Mouse (Mus musculus) hindbrain, embryonic 13.5 days (tissue): Measurements from ENCODE around the gene Rab20. TPM values are rescaled to one million over a fixed set of nuclear protein-coding genes. Genes with fewer than 3 reads are reported as not detected.
A peak's percentile ranks its signal among the peaks of the same experiment; 100 is the strongest.

Source experiments
- ATAC-seq: fragments of 200-750 bp; cut with Nextera tagmentation; 2 replicates; pipeline ENCODE4 v1.8.0; 2017; ENCODE audit warnings: moderate TSS enrichment; ENCODE audit not compliant: low FRiP score
- H3K27ac ChIP-seq: fragments of 300-500 bp; sonication (generic); 2 replicates; pipeline ENCODE4 v1.5.1; 2015; ENCODE audit warnings: inconsistent platforms, mild to moderate bottlenecking, moderate library complexity
- H3K27me3 ChIP-seq: fragments of 300-500 bp; sonication (generic); 2 replicates; pipeline ENCODE4 v1.6.1; 2015; ENCODE audit warnings: mild to moderate bottlenecking, inconsistent platforms
- H3K36me3 ChIP-seq: fragments of 300-500 bp; sonication (generic); 2 replicates; pipeline ENCODE4 v1.6.1; 2015; ENCODE audit warnings: mild to moderate bottlenecking, inconsistent platforms
- H3K4me1 ChIP-seq: fragments of 300-500 bp; sonication (generic); replicated peaks from 2 replicates; pipeline ENCODE4 v1.6.1; 2015; ENCODE audit warnings: inconsistent platforms
- H3K4me2 ChIP-seq: fragments of 300-500 bp; sonication (generic); 2 replicates; pipeline ENCODE4 v1.6.1; 2015; ENCODE audit warnings: inconsistent platforms, mild to moderate bottlenecking, moderate library complexity
- H3K4me3 ChIP-seq: fragments of 300-500 bp; sonication (generic); 2 replicates; pipeline ENCODE4 v1.5.1; 2015; ENCODE audit warnings: mild to moderate bottlenecking, inconsistent platforms
- H3K9ac ChIP-seq: fragments of 300-500 bp; sonication (generic); 2 replicates; pipeline ENCODE4 v1.6.1; 2015; ENCODE audit warnings: mild to moderate bottlenecking, inconsistent platforms
- H3K9me3 ChIP-seq: fragments of 300-500 bp; sonication (generic); 2 replicates; pipeline ENCODE4 v1.6.1; 2016; ENCODE audit warnings: inconsistent platforms
- WGBS: fragments of 180-500 bp; shearing (Covaris S2); methylation state at CpG from one replicate; pipeline ENCODE4 v1.1.7; 2015; 5-methylcytosine and 5-hydroxymethylcytosine counted together
- polyA plus RNA-seq: library from polyadenylated mRNA; unstranded; fragments of >200 nt; fragmentation: Nextera tagmentation; extraction: Ambion mirVana; gene quantifications from 2 replicates; pipeline ENCODE4 v1.2.1, GENCODE M21; 2015

The Rab20 gene
- polyA plus RNA-seq, 1 experiment from 2014 or later, result 1.8 TPM

DNA sequence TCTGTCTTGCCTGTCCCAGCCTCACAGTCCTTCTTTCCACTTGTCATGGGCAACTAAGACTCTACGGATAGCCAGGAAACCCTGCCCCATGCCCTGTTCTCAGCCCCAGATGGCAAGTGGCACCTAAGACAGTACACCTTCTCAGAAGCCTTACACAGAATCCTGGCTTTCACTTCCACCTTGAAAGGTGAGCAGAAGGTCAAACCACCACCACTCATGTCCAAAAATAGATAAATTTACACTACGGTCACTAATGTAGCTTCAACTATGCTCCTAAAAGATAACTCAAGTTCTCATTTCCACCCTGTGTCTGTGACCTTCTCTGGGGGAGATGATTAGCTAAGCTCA is 15.0 kb downstream of the Rab20 start:
- H3K4me3 ChIP-seq, result no peak overlapping the region
- WGBS, result 94% methylated on average over 2 of the region's 2 CpGs
- no peak overlapping the region for H3K27ac ChIP-seq
- no peaks in the 10 kb centered on the region for H3K27me3 ChIP-seq
- H3K9me3 ChIP-seq, result peaks cover 3% of the 10 kb centered on the region; the same call in 1 of the 2 replicates
- ATAC-seq, result no peak
- no peak overlapping the region for H3K9ac ChIP-seq
- no peak overlapping the region for H3K4me2 ChIP-seq
- H3K36me3 ChIP-seq, result no peaks in the 10 kb centered on the region
- no peaks in the 10 kb centered on the region for H3K4me1 ChIP-seq

DNA sequence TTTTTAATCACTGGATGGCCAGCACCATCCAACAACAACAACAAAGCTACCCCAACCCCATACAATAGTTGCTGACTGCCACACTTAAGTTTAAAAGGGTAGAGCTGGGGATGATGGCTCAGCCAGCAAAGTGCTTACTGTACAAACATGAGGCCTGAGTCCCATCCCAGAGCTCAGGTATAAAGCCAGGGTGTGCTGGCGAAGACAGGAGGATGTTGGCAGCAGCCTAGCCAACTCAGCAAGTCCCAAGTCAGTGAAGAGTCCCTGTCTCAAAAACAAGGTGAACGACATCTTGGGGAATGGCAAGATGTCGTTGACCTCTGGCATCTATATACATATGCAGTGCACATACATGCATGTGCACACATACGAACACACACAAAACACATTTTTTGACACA is 15.9 kb downstream of the Rab20 start:
- no peaks in the 10 kb centered on the region for H3K27me3 ChIP-seq
- no peak overlapping the region for H3K27ac ChIP-seq
- 89% methylated on average over 4 of the region's 4 CpGs for WGBS
- no peak overlapping the region for H3K4me2 ChIP-seq
- H3K36me3 ChIP-seq, result no peaks in the 10 kb centered on the region
- no peak for ATAC-seq
- H3K4me1 ChIP-seq, result no peaks in the 10 kb centered on the region; the same call in 1 of the 2 replicates
- H3K4me3 ChIP-seq, result no peak overlapping the region
- no peak overlapping the region for H3K9ac ChIP-seq
- peaks cover 3% of the 10 kb centered on the region; the same call in 1 of the 2 replicates for H3K9me3 ChIP-seq

DNA sequence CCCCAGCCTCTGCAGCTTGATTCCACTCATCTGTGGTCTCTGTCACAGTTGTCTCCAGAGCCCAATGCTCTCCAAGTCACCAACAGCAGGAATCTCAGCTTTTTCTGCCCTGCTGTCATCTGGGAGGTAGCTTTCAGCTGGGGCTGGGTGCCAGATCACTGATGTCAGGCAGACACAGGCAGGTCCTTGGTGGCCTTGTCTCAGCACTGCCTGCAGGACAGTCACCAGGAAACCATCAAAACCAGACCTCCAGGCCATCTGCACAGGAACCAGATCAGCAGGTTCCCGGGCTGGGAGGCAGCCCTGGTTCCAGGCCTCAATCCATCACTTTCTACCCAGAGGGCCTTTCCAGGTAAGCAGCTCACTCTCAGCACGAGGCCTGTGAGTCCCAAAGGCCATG is 16.7 kb downstream of the Rab20 start:
- Histone ChIP-seq H3K4me2 (no peak overlapping the region), H3K36me3 (no peaks in the 10 kb centered on the region), H3K9ac (no peak overlapping the region), H3K4me1 (no peaks in the 10 kb centered on the region; the same call in 1 of the 2 replicates), H3K27ac (no peak overlapping the region), H3K27me3 (no peaks in the 10 kb centered on the region), H3K9me3 (no peaks in the 10 kb centered on the region), H3K4me3 (no peak overlapping the region)
- 91% methylated on average over 2 of the region's 2 CpGs for WGBS
- no peak for ATAC-seq

DNA sequence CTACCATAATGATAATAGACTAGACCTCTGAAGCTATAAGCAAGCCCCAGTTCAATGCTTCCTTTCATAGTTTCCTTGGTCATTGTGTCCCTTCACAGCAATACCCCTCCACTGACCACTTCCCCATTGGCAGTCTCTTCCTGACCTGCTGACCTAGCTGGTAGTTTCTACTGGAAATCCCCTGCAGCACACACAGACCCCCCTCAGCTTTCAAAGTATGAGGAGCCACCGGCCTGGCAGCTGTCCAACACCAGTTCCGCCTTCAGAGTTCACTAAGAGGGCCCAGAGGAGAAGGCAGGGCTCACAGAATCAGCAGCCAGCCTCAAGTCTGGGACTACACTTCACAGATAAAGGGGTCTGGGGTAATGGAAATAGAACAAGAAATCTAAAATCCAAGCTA is 17.6 kb downstream of the Rab20 start:
- no peaks in the 10 kb centered on the region; the same call in 1 of the 2 replicates for H3K4me1 ChIP-seq
- no peaks in the 10 kb centered on the region for H3K9me3 ChIP-seq
- H3K4me3 ChIP-seq, result no peak overlapping the region
- no peak overlapping the region for H3K9ac ChIP-seq
- H3K27me3 ChIP-seq, result no peaks in the 10 kb centered on the region
- H3K27ac ChIP-seq, result no peak overlapping the region
- H3K36me3 ChIP-seq, result no peaks in the 10 kb centered on the region
- WGBS, result 50% methylated on average over 2 of the region's 2 CpGs
- no peak overlapping the region for H3K4me2 ChIP-seq
- no peak for ATAC-seq

DNA sequence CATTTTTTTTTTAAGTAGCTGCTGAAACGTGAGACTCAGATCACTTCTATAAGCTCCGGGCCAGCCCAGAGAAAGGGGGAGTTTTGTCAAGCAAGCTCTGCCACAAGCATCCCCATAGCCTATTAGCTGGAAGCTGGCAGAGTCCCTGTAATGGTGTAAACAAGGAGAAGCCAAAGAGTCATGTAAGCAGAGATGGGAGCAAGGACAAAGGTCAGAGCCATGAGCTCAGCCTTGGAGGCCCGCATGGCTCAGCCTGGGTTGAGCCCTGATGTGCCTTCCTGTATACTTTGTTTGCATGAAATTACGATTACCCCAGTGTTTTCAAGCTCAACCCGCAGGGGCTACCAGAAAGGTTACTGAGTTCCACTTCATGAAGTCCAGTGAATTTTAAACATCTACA is 19.5 kb downstream of the Rab20 start:
- no peak for ATAC-seq
- H3K27ac ChIP-seq, result no peak overlapping the region
- 53% methylated on average over 5 of the region's 5 CpGs for WGBS

DNA sequence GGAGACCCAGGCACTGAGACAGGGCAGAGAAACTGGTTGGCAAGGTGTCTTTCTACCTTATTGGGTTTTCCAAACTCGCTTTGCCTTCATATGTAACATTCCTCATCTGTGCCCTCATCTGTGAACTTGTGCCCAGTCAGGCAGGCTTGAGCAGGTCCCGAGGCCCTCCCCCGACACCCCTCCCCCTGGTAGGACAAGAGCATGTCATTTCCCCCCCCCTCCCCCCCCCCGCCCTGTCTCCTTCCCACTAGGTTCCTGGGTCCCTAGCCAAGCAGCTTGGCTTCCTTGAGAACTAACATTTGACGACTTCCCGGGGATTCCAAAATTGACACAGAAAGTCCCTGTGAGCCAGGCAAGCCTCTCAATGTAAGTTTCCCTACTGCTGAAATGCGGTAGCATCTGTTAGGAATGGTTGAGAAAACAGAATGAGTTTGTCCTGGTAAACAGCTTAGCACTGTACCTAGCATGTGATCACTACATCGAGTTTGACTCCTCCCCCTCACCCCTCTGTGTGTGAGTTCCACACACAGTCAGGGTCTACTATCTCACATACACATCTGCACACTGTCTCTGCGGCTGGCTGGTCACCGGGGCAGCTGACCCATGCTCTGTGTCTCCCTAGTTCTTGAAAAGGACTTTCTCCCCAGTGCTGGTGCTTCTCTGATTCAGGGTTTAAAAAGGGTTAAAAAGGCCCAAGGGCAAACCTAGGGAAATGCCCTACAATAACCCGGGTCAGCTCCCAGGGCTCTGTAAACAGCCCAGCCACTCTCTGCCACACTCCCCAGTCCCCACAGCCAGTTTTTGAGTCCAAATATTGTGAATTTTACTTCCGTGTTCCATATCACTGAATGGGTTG is 20.3 kb downstream of the Rab20 start:
- WGBS, result 48% methylated on average over 12 of the region's 12 CpGs
- Histone ChIP-seq H3K4me1 (peaks cover 9% of the 10 kb centered on the region), H3K9me3 (no peaks in the 10 kb centered on the region), H3K36me3 (no peaks in the 10 kb centered on the region), H3K27me3 (0 out of 2 replicates have a peak, but pooled peaks cover 4% of the 10 kb centered on the region), H3K4me2 (no peak overlapping the region), H3K27ac (no peak overlapping the region), H3K9ac (no peak overlapping the region), H3K4me3 (no peak overlapping the region)
- no peak for ATAC-seq

More for the DNA sequence above, 19.5 kb downstream of the Rab20 start:
- Histone ChIP-seq H3K4me1 (peaks cover 3% of the 10 kb centered on the region), H3K4me3 (no peak overlapping the region), H3K36me3 (no peaks in the 10 kb centered on the region), H3K27me3 (0 out of 2 replicates have a peak, but pooled peaks cover 4% of the 10 kb centered on the region), H3K9ac (no peak overlapping the region), H3K9me3 (no peaks in the 10 kb centered on the region), H3K4me2 (no peak overlapping the region)

DNA sequence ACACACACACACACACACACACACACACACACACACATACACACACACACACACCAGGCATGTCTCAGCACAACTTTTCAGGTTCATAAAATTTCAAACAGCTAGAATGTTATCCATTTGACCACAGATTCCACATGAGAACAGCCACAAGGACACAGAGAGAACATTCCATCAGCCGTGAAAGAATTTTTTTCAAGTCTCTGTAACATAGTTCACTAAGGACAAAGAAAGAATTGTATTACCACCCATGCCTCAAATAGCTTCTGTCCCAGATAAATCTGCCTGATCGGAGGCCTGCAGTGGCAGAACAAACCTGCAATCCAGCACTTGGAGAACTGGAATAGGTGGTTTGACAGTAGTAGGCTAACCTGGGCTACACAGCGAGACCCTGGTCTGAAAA is 21.2 kb downstream of the Rab20 start:
- 74% methylated on average over 3 of the region's 3 CpGs for WGBS
- no peak overlapping the region for H3K4me3 ChIP-seq
- H3K36me3 ChIP-seq, result no peaks in the 10 kb centered on the region
- no peaks in the 10 kb centered on the region for H3K9me3 ChIP-seq
- 0 out of 2 replicates have a peak, but pooled peaks cover 4% of the 10 kb centered on the region for H3K27me3 ChIP-seq
- peaks cover 15% of the 10 kb centered on the region for H3K4me1 ChIP-seq
- no peak overlapping the region for H3K4me2 ChIP-seq
- no peak overlapping the region for H3K9ac ChIP-seq
- no peak overlapping the region for H3K27ac ChIP-seq
- ATAC-seq, result no peak

DNA sequence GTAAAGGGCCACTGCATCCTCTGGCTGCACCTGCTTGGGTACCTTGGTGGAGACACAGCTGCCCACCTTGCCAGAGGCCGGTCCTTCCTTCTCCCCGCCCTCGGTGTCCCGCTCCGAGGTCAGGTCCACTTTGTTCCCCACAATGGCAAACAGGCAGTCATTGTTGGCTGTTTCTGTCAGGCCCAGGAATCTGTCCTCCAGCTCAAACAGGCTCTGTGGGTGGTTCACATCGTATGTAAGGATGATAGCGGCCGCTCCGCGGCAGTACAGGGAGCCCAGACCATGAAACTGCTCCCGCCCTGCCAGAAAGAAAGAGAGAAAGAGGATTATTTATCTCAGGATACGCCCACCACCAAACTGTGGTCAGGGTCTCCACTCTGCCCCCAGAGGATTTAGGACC is 24.3 kb downstream of the Rab20 start:
- peaks cover 24% of the 10 kb centered on the region for H3K4me1 ChIP-seq
- H3K27ac ChIP-seq, result no peak overlapping the region
- 38% methylated on average over 12 of the region's 12 CpGs for WGBS
- H3K36me3 ChIP-seq, result no peaks in the 10 kb centered on the region
- no peak overlapping the region for H3K9ac ChIP-seq
- H3K4me2 ChIP-seq, result no peak overlapping the region
- no peak for ATAC-seq
- 0 out of 2 replicates have a peak, but pooled peaks cover 4% of the 10 kb centered on the region for H3K27me3 ChIP-seq
- H3K9me3 ChIP-seq, result no peaks in the 10 kb centered on the region
- no peak overlapping the region for H3K4me3 ChIP-seq

DNA sequence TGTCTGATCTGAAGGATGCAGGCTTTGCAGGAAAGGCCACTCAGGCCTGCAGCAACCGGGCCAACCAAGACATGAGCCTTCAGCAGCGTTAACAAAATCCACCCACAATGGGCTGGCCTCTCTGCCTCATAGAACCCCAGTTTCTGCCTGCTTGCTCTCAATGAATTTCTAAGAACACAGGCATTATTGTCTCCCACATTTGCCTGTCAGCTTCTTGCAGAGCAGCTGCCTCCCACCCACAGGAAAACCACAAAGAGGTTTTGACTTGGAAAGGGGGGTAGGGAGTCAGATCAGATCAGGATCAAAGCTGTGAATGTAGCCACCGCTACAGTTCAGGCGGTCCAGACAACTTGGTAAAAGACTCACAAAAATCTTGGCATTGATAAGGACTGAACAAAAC is 25.5 kb downstream of the Rab20 start:
- Histone ChIP-seq H3K27ac (no peak overlapping the region; the same call in 1 of the 2 replicates), H3K4me3 (no peak overlapping the region), H3K9me3 (no peaks in the 10 kb centered on the region), H3K4me1 (peaks cover 24% of the 10 kb centered on the region), H3K36me3 (no peaks in the 10 kb centered on the region), H3K4me2 (no peak overlapping the region), H3K27me3 (0 out of 2 replicates have a peak, but pooled peaks cover 4% of the 10 kb centered on the region), H3K9ac (no peak overlapping the region)
- 23% methylated on average over 4 of the region's 4 CpGs for WGBS
- no peak for ATAC-seq

DNA sequence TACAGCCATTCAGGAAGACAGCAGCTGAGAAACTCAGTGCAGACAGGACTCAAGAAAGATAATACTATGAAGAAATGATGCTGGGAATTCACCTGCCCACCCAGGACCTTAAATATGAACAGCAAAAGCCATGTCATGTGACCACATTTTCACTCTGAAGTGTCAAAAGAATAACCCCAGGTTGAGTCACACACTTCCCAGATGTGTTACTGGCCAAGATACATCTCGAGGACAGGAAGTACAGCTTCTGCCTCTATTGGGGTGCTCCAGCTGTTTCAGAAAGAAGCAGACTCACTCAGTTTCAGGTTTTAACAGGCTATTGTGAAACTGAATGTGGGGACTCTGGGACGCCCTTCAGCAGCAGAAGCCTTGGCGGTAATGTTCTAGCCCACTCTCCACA is 26.0 kb downstream of the Rab20 start:
- no peaks in the 10 kb centered on the region for H3K36me3 ChIP-seq
- 55% methylated on average over 3 of the region's 3 CpGs for WGBS
- peaks cover 24% of the 10 kb centered on the region for H3K4me1 ChIP-seq
- no peak for ATAC-seq
- no peak overlapping the region for H3K9ac ChIP-seq
- H3K27me3 ChIP-seq, result 0 out of 2 replicates have a peak, but pooled peaks cover 4% of the 10 kb centered on the region
- no peak overlapping the region for H3K4me2 ChIP-seq
- H3K9me3 ChIP-seq, result no peaks in the 10 kb centered on the region
- no peak overlapping the region for H3K4me3 ChIP-seq
- no peak overlapping the region; the same call in 1 of the 2 replicates for H3K27ac ChIP-seq

DNA sequence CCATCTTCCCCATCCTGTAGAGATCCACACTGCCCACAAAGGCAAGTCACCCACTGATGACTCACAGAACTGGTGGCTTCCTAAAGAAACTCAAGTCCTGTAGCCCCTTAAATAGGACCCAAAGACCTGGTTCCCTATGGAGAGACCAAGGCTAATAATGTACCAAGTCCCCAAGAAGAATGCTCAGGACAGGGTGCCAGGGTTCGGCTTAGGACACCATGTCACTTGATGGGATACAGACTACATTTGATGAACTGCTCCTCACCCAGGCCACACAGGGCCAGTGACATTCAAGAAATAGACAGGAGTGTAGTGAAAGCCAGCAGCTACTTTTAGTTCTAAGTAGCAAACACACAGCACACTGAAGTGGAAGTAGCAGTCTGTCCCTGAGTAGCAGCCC is 26.4 kb downstream of the Rab20 start:
- Histone ChIP-seq H3K27ac (no peak overlapping the region), H3K4me2 (no peak overlapping the region), H3K36me3 (no peaks in the 10 kb centered on the region), H3K9me3 (no peaks in the 10 kb centered on the region), H3K4me3 (no peak overlapping the region), H3K9ac (no peak overlapping the region), H3K27me3 (0 out of 2 replicates have a peak, but pooled peaks cover 4% of the 10 kb centered on the region), H3K4me1 (peaks cover 24% of the 10 kb centered on the region)
- 89% methylated on average over 1 of the region's 1 CpGs for WGBS
- ATAC-seq, result no peak

DNA sequence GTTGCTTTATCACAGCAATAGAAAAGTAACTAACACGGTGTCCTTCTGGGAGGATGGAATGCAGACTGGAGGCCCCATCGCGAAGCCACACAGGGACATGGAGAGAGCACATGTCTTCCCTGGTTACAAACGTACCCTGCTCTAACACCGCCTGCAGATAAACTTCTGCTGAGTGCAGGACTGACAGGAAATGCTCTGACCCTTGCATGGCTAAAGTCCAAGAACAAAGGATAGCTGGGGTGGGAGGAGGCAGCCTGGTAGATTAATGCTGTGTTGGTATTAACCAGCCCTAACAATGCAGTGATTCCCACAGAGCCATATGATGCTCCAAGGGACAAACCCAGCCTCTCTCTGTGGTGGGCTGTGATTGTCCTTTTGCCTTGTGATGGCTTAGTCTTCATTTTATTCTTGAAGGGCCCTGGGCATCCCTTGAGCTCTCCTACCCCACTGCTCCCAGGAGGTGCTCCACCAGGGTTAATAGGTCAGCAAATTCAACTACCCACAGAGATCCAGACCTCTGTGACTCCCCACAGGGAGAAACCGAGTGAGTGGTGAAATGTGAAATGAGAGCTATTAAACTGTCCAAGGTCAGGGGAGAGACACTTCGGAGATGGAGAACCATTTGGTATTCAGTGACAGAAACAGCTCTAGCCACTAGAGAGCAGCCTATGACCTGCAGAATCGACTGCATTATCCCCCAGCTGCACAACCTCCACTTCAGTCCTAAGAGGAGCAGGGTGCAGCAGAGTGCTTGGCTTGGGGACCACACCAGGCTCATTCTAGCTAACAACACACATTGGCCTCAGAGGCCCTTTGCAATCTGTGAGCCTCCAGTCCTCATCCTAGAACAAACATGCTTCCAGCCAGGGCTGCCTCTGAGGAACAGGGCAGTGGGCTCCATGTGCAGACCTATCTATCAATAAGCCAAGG is 28.1 kb downstream of the Rab20 start:
- H3K9ac ChIP-seq, result no peak overlapping the region
- no peaks in the 10 kb centered on the region for H3K9me3 ChIP-seq
- 24% methylated on average over 8 of the region's 8 CpGs for WGBS
- no peaks in the 10 kb centered on the region for H3K27me3 ChIP-seq
- H3K4me2 ChIP-seq, result no peak overlapping the region
- peaks cover 24% of the 10 kb centered on the region for H3K4me1 ChIP-seq
- H3K36me3 ChIP-seq, result no peaks in the 10 kb centered on the region
- no peak overlapping the region for H3K27ac ChIP-seq
- no peak overlapping the region for H3K4me3 ChIP-seq
- 0 out of 2 replicates have a peak, but pooled peaks have one; percentile 21 for ATAC-seq
